Mouse (Mus musculus): ENCODE measurements at regions not wholly inside any gene's neighbourhood (a gene's known extent, or its start where the extent isn't known, plus 50 kb on each side); places are given as distances from the start of the nearest gene placed in this dataset.

DNA sequence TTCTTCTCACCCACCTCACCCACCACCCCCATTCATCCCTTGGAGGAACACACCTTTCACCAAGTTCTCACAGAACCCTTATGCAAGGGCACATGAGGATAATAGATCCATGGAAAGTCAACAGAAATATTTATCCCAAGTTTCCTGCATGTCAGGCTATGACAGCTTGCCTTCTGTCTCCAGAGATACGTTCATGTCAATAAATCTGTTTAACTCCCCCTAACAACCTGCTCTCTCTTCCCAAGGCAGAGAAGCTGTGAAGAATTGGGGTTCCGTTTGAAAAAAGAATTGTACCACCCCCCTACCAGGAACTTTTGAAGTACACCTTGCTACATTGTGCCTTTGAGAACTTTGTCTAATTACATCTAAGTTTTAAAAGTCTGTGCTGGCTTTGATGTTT lies 331.6 kb downstream of the Lpin1 start:
- H3K9me3 ChIP-seq (ENCODE audit: control insufficient read depth, low read length): no peaks in the 10 kb centered on the region
- H3K4me1 ChIP-seq (ENCODE audit: control insufficient read depth in 2 of 2, insufficient read depth in 2 of 2, low read length in 2 of 2): peaks cover 2 to 19% of the 10 kb centered on the region in 2 experiments
- no peak overlapping the region for H3K4me2 ChIP-seq (ENCODE audit: low read length)
- no peaks in the 10 kb centered on the region for H3K27me3 ChIP-seq (ENCODE audit: control insufficient read depth, insufficient read depth, low read length)
- H3K4me3 ChIP-seq (ENCODE audit: control insufficient read depth in 1 of 2, insufficient read depth in 1 of 2, low read depth in 1 of 2, low read length in 2 of 2): no peak overlapping the region
- 83% methylated on average over 2 of the region's 2 CpGs for WGBS
- H3K36me3 ChIP-seq (ENCODE audit: control insufficient read depth, insufficient read depth, low read length): no peaks in the 10 kb centered on the region
- no peak for ATAC-seq (ENCODE audit: insufficient number of reproducible peaks, insufficient read depth, low FRiP score, low read depth)
- no peak overlapping the region for H3K27ac ChIP-seq (replicated peaks in 1 of 2; ENCODE audit: control insufficient read depth in 1 of 2, insufficient read depth in 1 of 2, low read depth in 2 of 2, low read length in 2 of 2)
- H3K9ac ChIP-seq (ENCODE audit: low read length): no peak overlapping the region

DNA sequence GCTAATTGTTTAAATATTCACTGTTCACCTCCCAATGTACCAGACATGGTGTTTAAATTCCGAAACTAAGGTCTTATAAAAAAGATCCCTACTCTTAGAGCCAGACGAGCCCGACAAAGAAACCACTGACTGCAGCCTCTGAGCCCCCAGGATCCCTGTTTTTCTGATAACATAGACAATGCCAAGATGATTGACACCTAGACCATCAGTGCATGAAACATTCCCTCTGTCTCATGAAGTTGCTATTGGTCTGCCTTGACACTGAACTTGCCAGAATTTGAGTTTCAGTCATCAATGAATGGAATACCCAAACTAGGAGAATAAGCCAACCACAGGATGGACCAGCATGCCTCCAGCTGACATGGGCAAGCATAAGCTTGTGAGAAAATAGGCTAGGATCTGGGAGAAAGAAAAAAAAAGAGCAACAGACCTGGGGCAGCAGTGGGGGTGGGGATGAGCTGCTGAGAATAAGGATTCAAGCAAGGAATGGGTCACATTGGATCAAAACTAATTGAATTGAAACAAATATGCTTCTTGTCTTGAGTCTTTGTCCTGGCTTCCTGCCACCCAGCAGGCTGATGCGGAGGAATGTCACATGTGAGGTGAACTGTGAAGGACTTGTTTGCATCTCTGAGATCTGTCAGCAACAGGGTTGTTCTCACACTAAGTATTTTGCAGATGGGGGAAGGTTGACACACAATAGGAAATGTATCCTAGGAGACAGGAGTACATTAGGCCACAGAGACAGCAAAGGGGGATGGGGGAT lies 333.0 kb downstream of the Lpin1 start:
- no peak overlapping the region for H3K4me2 ChIP-seq (ENCODE audit: low read length)
- no peaks in the 10 kb centered on the region for H3K27me3 ChIP-seq (ENCODE audit: control insufficient read depth, insufficient read depth, low read length)
- H3K9me3 ChIP-seq (ENCODE audit: control insufficient read depth, low read length): no peaks in the 10 kb centered on the region
- WGBS: 62% methylated on average over 4 of the region's 4 CpGs
- no peak overlapping the region for H3K9ac ChIP-seq (ENCODE audit: low read length)
- 0 out of 4 replicates have a peak overlapping the region, but pooled peaks of 1 of the 2 experiments have one; percentile 2 for H3K27ac ChIP-seq (replicated peaks in 1 of 2; ENCODE audit: control insufficient read depth in 1 of 2, insufficient read depth in 1 of 2, low read depth in 2 of 2, low read length in 2 of 2)
- H3K4me3 ChIP-seq (ENCODE audit: control insufficient read depth in 1 of 2, insufficient read depth in 1 of 2, low read depth in 1 of 2, low read length in 2 of 2): no peak overlapping the region
- 0 out of 2 replicates have a peak, but pooled peaks have one; percentile 26 for ATAC-seq (ENCODE audit: insufficient number of reproducible peaks, insufficient read depth, low FRiP score, low read depth)
- H3K36me3 ChIP-seq (ENCODE audit: control insufficient read depth, insufficient read depth, low read length): no peaks in the 10 kb centered on the region
- H3K4me1 ChIP-seq (ENCODE audit: control insufficient read depth in 2 of 2, insufficient read depth in 2 of 2, low read length in 2 of 2): peaks cover 2 to 19% of the 10 kb centered on the region in 2 experiments

GRCm38 (mm10) chr12:16277144-16277543 lies 333.6 kb downstream of the Lpin1 start:
- Histone ChIP-seq H3K9me3 (ENCODE audit: control insufficient read depth, low read length) (no peaks in the 10 kb centered on the region), H3K4me2 (ENCODE audit: low read length) (no peak overlapping the region), H3K27ac (replicated peaks in 1 of 2; ENCODE audit: control insufficient read depth in 1 of 2, insufficient read depth in 1 of 2, low read depth in 2 of 2, low read length in 2 of 2) (no peak overlapping the region), H3K4me1 (ENCODE audit: control insufficient read depth in 2 of 2, insufficient read depth in 2 of 2, low read length in 2 of 2) (peaks cover 2 to 19% of the 10 kb centered on the region in 2 experiments), H3K9ac (ENCODE audit: low read length) (no peak overlapping the region), H3K27me3 (ENCODE audit: control insufficient read depth, insufficient read depth, low read length) (no peaks in the 10 kb centered on the region), H3K36me3 (ENCODE audit: control insufficient read depth, insufficient read depth, low read length) (no peaks in the 10 kb centered on the region), H3K4me3 (ENCODE audit: control insufficient read depth in 1 of 2, insufficient read depth in 1 of 2, low read depth in 1 of 2, low read length in 2 of 2) (no peak overlapping the region)
- WGBS: 54% methylated on average over 2 of the region's 2 CpGs
- no peak for ATAC-seq (ENCODE audit: insufficient number of reproducible peaks, insufficient read depth, low FRiP score, low read depth)

DNA sequence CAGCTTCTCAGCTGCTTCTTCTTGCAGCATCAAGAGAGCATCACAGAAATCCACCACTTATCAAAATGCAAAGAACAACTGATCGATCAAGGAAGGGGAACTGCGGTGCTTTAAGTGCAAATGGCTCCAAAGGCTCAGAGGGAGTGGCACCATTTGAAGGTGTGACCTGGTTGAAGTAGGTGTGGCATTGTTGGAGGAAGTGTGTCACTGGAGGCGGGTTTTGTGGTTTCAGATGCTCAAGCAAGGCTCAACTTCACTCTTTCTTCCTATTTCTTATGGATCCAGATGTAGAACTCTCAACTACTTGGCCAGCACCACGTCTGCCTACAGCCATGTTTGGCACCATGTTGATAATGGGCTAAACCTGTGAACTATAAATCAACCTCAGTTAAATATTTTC lies 334.5 kb downstream of the Lpin1 start:
- Histone ChIP-seq H3K9ac (ENCODE audit: low read length) (no peak overlapping the region), H3K36me3 (ENCODE audit: control insufficient read depth, insufficient read depth, low read length) (no peaks in the 10 kb centered on the region), H3K4me1 (ENCODE audit: control insufficient read depth in 2 of 2, insufficient read depth in 2 of 2, low read length in 2 of 2) (peaks cover 3 to 21% of the 10 kb centered on the region in 2 experiments), H3K9me3 (ENCODE audit: control insufficient read depth, low read length) (no peaks in the 10 kb centered on the region), H3K4me3 (ENCODE audit: control insufficient read depth in 1 of 2, insufficient read depth in 1 of 2, low read depth in 1 of 2, low read length in 2 of 2) (no peak overlapping the region), H3K27ac (replicated peaks in 1 of 2; ENCODE audit: control insufficient read depth in 1 of 2, insufficient read depth in 1 of 2, low read depth in 2 of 2, low read length in 2 of 2) (no peak overlapping the region), H3K27me3 (ENCODE audit: control insufficient read depth, insufficient read depth, low read length) (no peaks in the 10 kb centered on the region), H3K4me2 (ENCODE audit: low read length) (no peak overlapping the region)
- ATAC-seq (ENCODE audit: insufficient number of reproducible peaks, insufficient read depth, low FRiP score, low read depth): no peak
- 86% methylated on average over 4 of the region's 4 CpGs for WGBS

DNA sequence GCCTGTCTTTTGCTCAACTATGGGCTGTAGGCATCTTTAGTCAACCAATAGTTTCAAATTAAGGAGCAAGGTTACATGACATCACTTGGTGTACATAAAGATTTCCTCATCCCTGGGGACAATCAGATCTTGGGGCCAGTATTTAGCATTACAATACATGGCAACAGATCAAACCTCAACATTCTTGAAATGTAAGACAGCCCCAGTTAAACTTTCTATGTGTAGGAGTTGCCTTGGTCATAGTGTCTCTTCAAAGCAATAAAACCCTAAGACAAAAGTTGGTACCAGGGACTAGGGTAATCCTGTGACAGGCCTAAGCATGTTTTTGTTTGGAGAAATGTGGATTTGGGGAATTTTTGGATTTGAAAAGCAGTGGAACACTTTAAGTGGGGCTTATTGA lies 338.3 kb downstream of the Lpin1 start:
- Histone ChIP-seq H3K36me3 (ENCODE audit: control insufficient read depth, insufficient read depth, low read length) (no peaks in the 10 kb centered on the region), H3K27ac (replicated peaks in 1 of 2; ENCODE audit: control insufficient read depth in 1 of 2, insufficient read depth in 1 of 2, low read depth in 2 of 2, low read length in 2 of 2) (no peak overlapping the region), H3K27me3 (ENCODE audit: control insufficient read depth, insufficient read depth, low read length) (no peaks in the 10 kb centered on the region), H3K9ac (ENCODE audit: low read length) (no peak overlapping the region), H3K4me1 (ENCODE audit: control insufficient read depth in 2 of 2, insufficient read depth in 2 of 2, low read length in 2 of 2) (peaks cover 12 to 29% of the 10 kb centered on the region in 2 experiments), H3K4me2 (ENCODE audit: low read length) (no peak overlapping the region), H3K4me3 (ENCODE audit: control insufficient read depth in 1 of 2, insufficient read depth in 1 of 2, low read depth in 1 of 2, low read length in 2 of 2) (no peak overlapping the region), H3K9me3 (ENCODE audit: control insufficient read depth, low read length) (no peaks in the 10 kb centered on the region)
- no peak for ATAC-seq (ENCODE audit: insufficient number of reproducible peaks, insufficient read depth, low FRiP score, low read depth)

DNA sequence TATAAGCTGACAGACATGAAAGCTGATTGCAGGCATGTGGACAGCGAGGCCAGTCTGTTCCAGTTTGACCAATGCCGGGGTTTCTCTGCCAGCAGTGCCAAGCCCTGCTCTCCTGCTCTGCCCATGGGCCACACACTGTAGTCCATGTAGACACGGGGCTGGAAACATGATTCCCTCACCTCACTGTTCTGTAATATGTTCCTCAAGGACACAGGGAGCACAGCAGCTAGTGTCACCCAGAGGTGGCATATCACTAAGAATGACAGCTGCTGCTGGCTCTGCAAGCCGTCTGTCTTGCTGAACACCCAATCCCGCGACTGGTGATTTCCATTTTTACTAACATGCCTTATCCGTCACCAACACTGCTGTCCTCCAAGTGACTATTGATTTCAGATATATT lies 339.9 kb downstream of the Lpin1 start:
- ATAC-seq (ENCODE audit: insufficient number of reproducible peaks, insufficient read depth, low FRiP score, low read depth): no peak
- H3K4me2 ChIP-seq (ENCODE audit: low read length): peak overlapping the region; percentile 23

GRCm38 (mm10) chr12:16269706-16270105 lies 341.1 kb downstream of the Lpin1 start:
- 31% methylated on average over 4 of the region's 4 CpGs for whole genome bisulfite sequencing

More for the DNA sequence above, 339.9 kb downstream of the Lpin1 start:
- peak overlapping the region; percentile 14 to 70 for H3K27ac ChIP-seq (replicated peaks in 1 of 2; ENCODE audit: control insufficient read depth in 1 of 2, insufficient read depth in 1 of 2, low read depth in 2 of 2, low read length in 2 of 2)
- H3K36me3 ChIP-seq (ENCODE audit: control insufficient read depth, insufficient read depth, low read length): no peaks in the 10 kb centered on the region
- H3K4me3 ChIP-seq (ENCODE audit: control insufficient read depth in 1 of 2, insufficient read depth in 1 of 2, low read depth in 1 of 2, low read length in 2 of 2): no peak overlapping the region
- H3K4me1 ChIP-seq (ENCODE audit: control insufficient read depth in 2 of 2, insufficient read depth in 2 of 2, low read length in 2 of 2): peaks cover 10 to 23% of the 10 kb centered on the region in 2 experiments
- H3K27me3 ChIP-seq (ENCODE audit: control insufficient read depth, insufficient read depth, low read length): no peaks in the 10 kb centered on the region
- H3K9ac ChIP-seq (ENCODE audit: low read length): 0 out of 2 replicates have a peak overlapping the region, but pooled peaks have one; percentile 8
- 35% methylated on average over 7 of the region's 7 CpGs for WGBS
- H3K9me3 ChIP-seq (ENCODE audit: control insufficient read depth, low read length): no peaks in the 10 kb centered on the region

More at GRCm38 (mm10) chr12:16269706-16270105, 341.1 kb downstream of the Lpin1 start:
- no peak for ATAC-seq (ENCODE audit: insufficient number of reproducible peaks, insufficient read depth, low FRiP score, low read depth)
- no peak overlapping the region for H3K4me3 ChIP-seq (ENCODE audit: control insufficient read depth in 1 of 2, insufficient read depth in 1 of 2, low read depth in 1 of 2, low read length in 2 of 2)
- no peak overlapping the region for H3K9ac ChIP-seq (ENCODE audit: low read length)
- H3K4me1 ChIP-seq (ENCODE audit: control insufficient read depth in 2 of 2, insufficient read depth in 2 of 2, low read length in 2 of 2): peaks cover 10 to 23% of the 10 kb centered on the region in 2 experiments
- no peak overlapping the region for H3K4me2 ChIP-seq (ENCODE audit: low read length)
- H3K27me3 ChIP-seq (ENCODE audit: control insufficient read depth, insufficient read depth, low read length): no peaks in the 10 kb centered on the region
- H3K27ac ChIP-seq (replicated peaks in 1 of 2; ENCODE audit: control insufficient read depth in 1 of 2, insufficient read depth in 1 of 2, low read depth in 2 of 2, low read length in 2 of 2): no peak overlapping the region
- no peaks in the 10 kb centered on the region for H3K36me3 ChIP-seq (ENCODE audit: control insufficient read depth, insufficient read depth, low read length)
- no peaks in the 10 kb centered on the region for H3K9me3 ChIP-seq (ENCODE audit: control insufficient read depth, low read length)
